In the genomic region with DNA sequence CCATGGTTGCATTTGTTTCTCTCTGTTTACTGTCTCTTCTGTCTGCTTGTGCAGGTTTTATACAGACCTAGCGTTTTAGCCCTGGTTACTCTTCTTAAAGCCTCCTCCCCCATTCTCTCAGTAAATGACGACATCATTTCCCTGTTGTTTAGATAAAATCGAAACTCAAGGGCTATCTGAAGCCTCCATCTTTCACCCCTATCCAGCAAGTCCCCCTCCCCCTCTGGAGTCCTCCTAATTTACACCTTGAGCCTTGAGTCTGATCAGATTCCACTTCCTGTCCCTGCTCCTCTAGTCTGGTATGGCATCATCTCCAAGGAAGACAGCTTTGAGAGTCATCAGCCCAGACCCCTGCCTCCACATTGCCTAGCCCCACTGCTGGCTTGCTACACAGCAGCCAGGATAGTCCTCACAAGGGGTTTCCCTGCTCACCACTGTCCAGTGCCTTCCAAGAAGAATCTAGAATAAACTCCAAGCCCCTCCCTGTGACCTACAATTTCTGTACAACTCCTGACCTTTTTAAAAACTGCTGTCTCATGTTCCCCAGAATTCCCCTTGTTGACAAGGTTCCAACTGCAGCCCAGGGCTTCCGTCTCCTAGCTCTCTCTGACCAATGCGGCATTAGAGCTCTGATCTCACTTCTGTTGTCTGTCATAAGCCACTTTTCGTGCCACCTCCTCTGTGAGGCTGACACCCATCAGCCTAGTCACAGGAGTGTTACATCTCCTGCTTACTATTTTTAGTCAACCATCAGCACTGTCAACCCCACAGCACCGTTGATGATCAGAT, we compare ENCODE assay signal across 9 mouse cellular contexts. TPM values are rescaled to one million over a fixed set of nuclear protein-coding genes. Genes with fewer than 3 reads are reported as not detected.
A peak's percentile ranks its signal among the peaks of the same experiment; 100 is the strongest.
DNase-seq lines count a peak whose midpoint lies in the region; ATAC-seq and TF ChIP-seq lines count a peak whose summit lies in the region.
"Had no signal": no experiment of that assay in that cellular context is flagged by ENCODE, and none has a peak within 500 bp of the region (broad histone marks: within the 10 kb centered on the region; RNA-seq: fewer than 3 reads in every experiment).

No protein-coding gene starts in this region.

- peak; percentile 39 for DNase-seq in lung, embryonic 14.5 days
- no peak for DNase-seq in lung, adult 2 months
- DNase-seq in heart, adult 9 months (ENCODE audit: low spot score in 2 of 2), result peak; percentile 25 to 29
- peak; percentile 40 for DNase-seq in thymus, postnatal 25 days
- DNase-seq in forebrain, embryonic 11.5 days (ENCODE audit: low spot score), result no peak
- DNase-seq in cerebellum, adult 9-11 months, result no peak
- DNase-seq in right cerebral cortex, postnatal 10 days (ENCODE audit: low spot score in 2 of 2), result no peak

- no peak overlapping the region for H3K4me2 ChIP-seq in lung, embryonic 14.5 days
- peak overlapping the region; percentile 40 for H3K4me2 ChIP-seq in liver, embryonic 15.5 days
- no peak overlapping the region for H3K4me2 ChIP-seq in forebrain, embryonic 11.5 days (ENCODE audit: low read depth, low read length, severe bottlenecking)

- no peak overlapping the region for H3K9ac ChIP-seq in lung, embryonic 14.5 days
- no peak overlapping the region for H3K9ac ChIP-seq in liver, embryonic 15.5 days
- no peak overlapping the region for H3K9ac ChIP-seq in forebrain, embryonic 11.5 days (ENCODE audit: low read length)

- H3K4me1 ChIP-seq in lung, embryonic 14.5 days (ENCODE audit: insufficient read depth), result 0 out of 2 replicates have a peak, but pooled peaks cover 3% of the 10 kb centered on the region
- H3K4me1 ChIP-seq in lung, adult 2 months (ENCODE audit: control insufficient read depth, insufficient read depth, low read length), result no peaks in the 10 kb centered on the region
- H3K4me1 ChIP-seq in liver, embryonic 15.5 days (replicated peaks), result peaks cover 8% of the 10 kb centered on the region
- no peaks in the 10 kb centered on the region for H3K4me1 ChIP-seq in forebrain, embryonic 11.5 days (replicated peaks; ENCODE audit: control insufficient read depth, insufficient read depth, low read length)

- TF ChIP-seq POLR2A in lung, adult 2 months (IDR thresholded peaks at IDR 0.05; ENCODE audit: borderline replicate concordance, extremely low read depth, low read depth, low read length), result no peak

- H3K4me3 ChIP-seq in lung, embryonic 14.5 days (ENCODE audit: low read depth, low read length), result no peak overlapping the region
- H3K4me3 ChIP-seq in lung, adult 2 months (replicated peaks; ENCODE audit: extremely low read depth, low read depth, low read length), result no peak overlapping the region
- no peak overlapping the region for H3K4me3 ChIP-seq in liver, embryonic 15.5 days (replicated peaks)
- no peak overlapping the region for H3K4me3 ChIP-seq in forebrain, embryonic 11.5 days (ENCODE audit: low read depth, low read length)

- no peaks in the 10 kb centered on the region for H3K36me3 ChIP-seq in lung, embryonic 14.5 days (ENCODE audit: insufficient read depth)
- H3K36me3 ChIP-seq in liver, embryonic 15.5 days (replicated peaks), result no peaks in the 10 kb centered on the region
- H3K36me3 ChIP-seq in forebrain, embryonic 11.5 days (ENCODE audit: control insufficient read depth, insufficient read depth, low read length), result no peaks in the 10 kb centered on the region

- no peak for TF ChIP-seq CTCF in lung, embryonic 14.5 days (IDR thresholded peaks at IDR 0.05; ENCODE audit: low read depth)
- TF ChIP-seq CTCF in lung, adult 2 months (IDR thresholded peaks at IDR 0.05; ENCODE audit: insufficient read depth, low read length), result no peak

- H3K27me3 ChIP-seq in lung, embryonic 14.5 days (ENCODE audit: insufficient read depth, low read length), result no peaks in the 10 kb centered on the region
- no peaks in the 10 kb centered on the region for H3K27me3 ChIP-seq in liver, embryonic 15.5 days
- H3K27me3 ChIP-seq in forebrain, embryonic 11.5 days (ENCODE audit: control insufficient read depth, insufficient read depth, low read length), result no peaks in the 10 kb centered on the region
- H3K27me3 ChIP-seq: Patski had no signal

- ATAC-seq in lung, embryonic 14.5 days (ENCODE audit: insufficient read depth), result peak; percentile 41; the same call in 1 of the 2 replicates
- 0 out of 2 replicates have a peak, but pooled peaks have one; percentile 44 for ATAC-seq in liver, embryonic 15.5 days (ENCODE audit: insufficient read depth)
- ATAC-seq in forebrain, embryonic 11.5 days (replicated peaks; ENCODE audit: low FRiP score), result no peak
- ATAC-seq: Patski had no signal

- 32% methylated on average over 7 of the region's 7 CpGs for WGBS in lung, embryonic 14.5 days
- 18% methylated on average over 7 of the region's 7 CpGs for WGBS in lung, adult 2 months
- WGBS in liver, embryonic 15.5 days (ENCODE audit: insufficient replicate concordance), result 10% methylated on average over 7 of the region's 7 CpGs
- 71% methylated on average over 7 of the region's 7 CpGs for WGBS in forebrain, embryonic 11.5 days

- no peaks in the 10 kb centered on the region for H3K9me3 ChIP-seq in lung, embryonic 14.5 days (ENCODE audit: low read depth, low read length)
- H3K9me3 ChIP-seq in liver, embryonic 15.5 days (replicated peaks), result no peaks in the 10 kb centered on the region
- no peaks in the 10 kb centered on the region for H3K9me3 ChIP-seq in forebrain, embryonic 11.5 days (ENCODE audit: control insufficient read depth, low read length)

- no peak overlapping the region for H3K27ac ChIP-seq in lung, embryonic 14.5 days (ENCODE audit: low read depth)
- H3K27ac ChIP-seq in liver, embryonic 15.5 days (replicated peaks), result 0 out of 2 replicates have a peak overlapping the region, but pooled peaks have one; percentile 2
- no peak overlapping the region for H3K27ac ChIP-seq in forebrain, embryonic 11.5 days (ENCODE audit: low read depth, low read length)

RNA-seq across cellular contexts. Expression of a gene that starts 16.8 kb away (rescaled TPM):
- 1.7 and 1.8 TPM in 2 replicates for polyA plus RNA-seq in lung, embryonic 14.5 days (2014; fragmentation: Nextera tagmentation; extraction: Ambion mirVana)
- not detected in 2 replicates for polyA plus RNA-seq in lung, adult 2 months (2012; rRNA removed)
- not detected in 2 replicates for polyA plus RNA-seq in liver, embryonic 15.5 days (2015; fragmentation: Nextera tagmentation; extraction: Ambion mirVana)
- polyA plus RNA-seq in forebrain, embryonic 11.5 days (2014; fragmentation: Nextera tagmentation; extraction: Ambion mirVana), result not detected in 2 replicates
- polyA plus RNA-seq: Patski had no signal

Comparison
In these comparisons a context has a peak if more than half of its experiments do, and no peak if none do; other contexts are left out.
1. DNase-seq: peak in lung, embryonic 14.5 days (single experiment), heart, adult 9 months (2 of 2) and thymus, postnatal 25 days (single experiment); none in lung, adult 2 months (single experiment), forebrain, embryonic 11.5 days (single experiment), cerebellum, adult 9-11 months (single experiment) and right cerebral cortex, postnatal 10 days (0 of 2).